Mouse (Mus musculus): ENCODE results near the gene Per3.
"Not testable (repeated sequence)": the region's sequence is repeated elsewhere in the genome, so short reads cannot be mapped to it uniquely, and the experiment has no call there.

Gene Per3

GRCm38 (mm10) chr4:151027001-151027400 is 17.5 kb downstream of the Per3 start:
- DNase-seq (ENCODE audit: low spot score) = no peak

GRCm38 (mm10) chr4:151024152-151024551 is 20.3 kb downstream of the Per3 start:
- no peak for DNase-seq (ENCODE audit: low spot score)

GRCm38 (mm10) chr4:151017356-151017755 is 27.1 kb downstream of the Per3 start:
- not testable (repeated sequence) for DNase-seq (ENCODE audit: low spot score)

GRCm38 (mm10) chr4:151015946-151016345 is 28.5 kb downstream of the Per3 start:
- DNase-seq (ENCODE audit: low spot score) = no peak

- no peak for DNase-seq (ENCODE audit: low spot score)
Observed at GRCm38 (mm10) chr4:151010316-151010715, 34.1 kb downstream of the Per3 start.

GRCm38 (mm10) chr4:151006945-151007344 is 37.5 kb downstream of the Per3 start:
- peak; percentile 24 for DNase-seq (ENCODE audit: low spot score)

GRCm38 (mm10) chr4:151005656-151006318 is 38.7 kb downstream of the Per3 start:
- no peak for DNase-seq (ENCODE audit: low spot score)

- no peak for DNase-seq (ENCODE audit: low spot score)
Observed at GRCm38 (mm10) chr4:151001397-151001796, 43.1 kb downstream of the Per3 start.

- DNase-seq (ENCODE audit: low spot score) = no peak
Observed at GRCm38 (mm10) chr4:150998626-150999025, 45.8 kb downstream of the Per3 start.

GRCm38 (mm10) chr4:150996797-150997196 is 47.7 kb downstream of the Per3 start, which contains the start of gene Uts2:
TSS of gene Uts2 (plus strand) at chr4:150997097.
- no peak for DNase-seq (ENCODE audit: low spot score)

GRCm38 (mm10) chr4:150990148-150990547 is 54.3 kb downstream of the Per3 start:
- DNase-seq (ENCODE audit: low spot score) = peak; percentile 45

GRCm38 (mm10) chr4:150980153-150980552 is 64.3 kb downstream of the Per3 start:
- DNase-seq (ENCODE audit: low spot score) = no peak

GRCm38 (mm10) chr4:150979455-150979854 is 65.0 kb downstream of the Per3 start:
- no peak for DNase-seq (ENCODE audit: low spot score)

GRCm38 (mm10) chr4:150978156-150978910 is 66.1 kb downstream of the Per3 start:
- no peak for DNase-seq (ENCODE audit: low spot score)

GRCm38 (mm10) chr4:150975145-150975544 is 69.3 kb downstream of the Per3 start:
- no peak for DNase-seq (ENCODE audit: low spot score)

- no peak for DNase-seq (ENCODE audit: low spot score)
Observed at GRCm38 (mm10) chr4:150973264-150973663, 71.2 kb downstream of the Per3 start.

GRCm38 (mm10) chr4:150968956-150969355 is 75.5 kb downstream of the Per3 start:
- DNase-seq (ENCODE audit: low spot score) = no peak

- DNase-seq (ENCODE audit: low spot score) = peak; percentile 51
Observed at GRCm38 (mm10) chr4:150966556-150966955, 77.9 kb downstream of the Per3 start.

- DNase-seq (ENCODE audit: low spot score) = no peak
Observed at GRCm38 (mm10) chr4:150965555-150965951, 78.9 kb downstream of the Per3 start.

- DNase-seq (ENCODE audit: low spot score) = peak; percentile 75
Observed at GRCm38 (mm10) chr4:150964635-150965554, 79.6 kb downstream of the Per3 start.

GRCm38 (mm10) chr4:150963711-150964110 is 80.8 kb downstream of the Per3 start:
- DNase-seq (ENCODE audit: low spot score) = no peak

GRCm38 (mm10) chr4:150962231-150962630 is 82.2 kb downstream of the Per3 start:
- DNase-seq (ENCODE audit: low spot score) = no peak
